Mouse (Mus musculus) megakaryocyte, embryonic 14.5 days (primary cell): ENCODE data around the gene Zfp94.

ENCODE experiments used
- FLI1 ChIP-seq: IDR thresholded peaks from 2 replicates; pipeline ENCODE4 v1.6.1; 2012; ENCODE audit warnings: low read length, inconsistent platforms, mixed read lengths
- GATA1 ChIP-seq: IDR thresholded peaks from 3 replicates; pipeline ENCODE4 v1.6.1; 2012; ENCODE audit warnings: mixed read lengths, low read length, inconsistent platforms, borderline replicate concordance

DNA sequence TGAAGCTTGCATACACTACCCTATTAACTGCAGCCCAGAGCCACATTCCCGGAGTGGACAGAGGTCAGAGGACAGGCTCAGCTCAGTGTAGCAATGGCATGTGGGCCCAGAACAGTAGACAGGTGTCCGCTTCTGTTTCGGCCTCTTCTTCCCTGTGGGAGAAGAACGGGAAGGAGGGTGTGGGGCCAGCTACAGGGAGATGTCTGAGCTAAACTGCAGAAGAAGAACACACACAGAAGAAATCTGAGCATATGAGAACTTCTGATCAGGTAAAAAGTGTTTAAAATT is 35.7 kb downstream of the Zfp94 start:
- TF ChIP-seq GATA1 (no peak), FLI1 (no peak)
